Mouse (Mus musculus) liver, embryonic 11.5 days (tissue): ENCODE measurements around the gene Cd247. TPM values are rescaled to one million over a fixed set of nuclear protein-coding genes. Genes with fewer than 3 reads are reported as not detected.

Source experiments
- ATAC-seq: fragments of 200-750 bp; cut with Nextera tagmentation; replicated peaks from 2 replicates; pipeline ENCODE4 v1.8.0; 2017; ENCODE audit warnings: moderate number of reproducible peaks, mild to moderate bottlenecking, moderate TSS enrichment, moderate library complexity; ENCODE audit not compliant: low FRiP score
- DNase-seq: peaks from one replicate; pipeline ENCODE4 v3.0.0-alpha.2; 2017; ENCODE audit warnings: low spot score
- H3K27ac ChIP-seq: fragments of 300-500 bp; sonication (generic); 2 replicates; pipeline ENCODE4 v1.5.1; 2014; ENCODE audit warnings: mild to moderate bottlenecking, low read depth, low read length, control low read depth
- H3K27me3 ChIP-seq: fragments of 300-500 bp; sonication (generic); replicated peaks from 2 replicates; pipeline ENCODE4 v1.6.1; 2014; ENCODE audit warnings: low read length, mixed read lengths; ENCODE audit not compliant: control insufficient read depth, insufficient read depth
- H3K36me3 ChIP-seq: fragments of 300-500 bp; sonication (generic); 2 replicates; pipeline ENCODE4 v1.6.1; 2014; ENCODE audit warnings: mild to moderate bottlenecking, low read length, moderate library complexity, mixed read lengths; ENCODE audit not compliant: control insufficient read depth, insufficient read depth
- H3K4me1 ChIP-seq: fragments of 300-500 bp; sonication (generic); replicated peaks from 2 replicates; pipeline ENCODE4 v1.6.1; 2014; ENCODE audit warnings: low read length, mixed read lengths; ENCODE audit not compliant: control insufficient read depth, insufficient read depth
- H3K4me2 ChIP-seq: fragments of 300-500 bp; sonication (generic); 2 replicates; pipeline ENCODE4 v1.6.1; 2014; ENCODE audit warnings: mild to moderate bottlenecking, control low read depth, moderate library complexity
- H3K4me3 ChIP-seq: fragments of 300-500 bp; sonication (generic); 2 replicates; pipeline ENCODE4 v1.5.1; 2014; ENCODE audit warnings: low read depth, low read length, control low read depth
- H3K9ac ChIP-seq: fragments of 300-500 bp; sonication (generic); 2 replicates; pipeline ENCODE4 v1.6.1; 2014; ENCODE audit warnings: low read depth, low read length, control low read depth
- H3K9me3 ChIP-seq: fragments of 300-500 bp; sonication (generic); 2 replicates; pipeline ENCODE4 v1.6.1; 2016; ENCODE audit warnings: low read length, inconsistent platforms, mixed read lengths; ENCODE audit not compliant: control insufficient read depth
- WGBS: fragments of 180-500 bp; shearing (Covaris S2); extraction: QIAGEN DNeasy Blood & Tissue Kit; methylation state at CpG from one replicate; pipeline ENCODE4 v1.1.7; 2014; 5-methylcytosine and 5-hydroxymethylcytosine counted together
- polyA plus RNA-seq: library from polyadenylated mRNA; unstranded; fragments of >200 nt; fragmentation: Nextera tagmentation; extraction: Ambion mirVana; gene quantifications from 2 replicates; pipeline ENCODE4 v1.2.1, GENCODE M21; 2014

The Cd247 gene
- 0.77 TPM in 1 of 2 replicates, not detected in the other for polyA plus RNA-seq

- no peak within 1 kb of the TSS for H3K4me3 ChIP-seq
- 78% methylated on average over 8 of the region's 8 CpGs for WGBS
- no peaks in the 10 kb centered on the region for H3K36me3 ChIP-seq
- H3K9ac ChIP-seq: no peak within 1 kb of the TSS
- DNase-seq (no peak), ATAC-seq (no peak)
- H3K27me3 ChIP-seq: no peaks in the 10 kb centered on the region
- H3K4me2 ChIP-seq: no peak within 1 kb of the TSS
- H3K9me3 ChIP-seq: no peaks in the 10 kb centered on the region
- H3K27ac ChIP-seq: no peak within 1 kb of the TSS
- H3K4me1 ChIP-seq: no peaks in the 10 kb centered on the region
These were observed at the start of gene Cd247 for GRCm38 (mm10) chr1:165788511-165788910. Gene Cd247, plus strand, starts transcription at chr1:165788681.

- Histone ChIP-seq H3K9ac (no peak overlapping the region), H3K4me1 (no peaks in the 10 kb centered on the region), H3K27me3 (no peaks in the 10 kb centered on the region), H3K4me3 (no peak overlapping the region), H3K36me3 (no peaks in the 10 kb centered on the region), H3K4me2 (no peak overlapping the region), H3K27ac (no peak overlapping the region), H3K9me3 (no peaks in the 10 kb centered on the region)
- ATAC-seq: no peak
- no peak for DNase-seq
- WGBS: 70% methylated on average over 1 of the region's 1 CpGs
These were observed 49.5 kb upstream of the Cd247 start for GRCm38 (mm10) chr1:165738985-165739384.

GRCm38 (mm10) chr1:165741989-165742388 is 46.5 kb upstream of the Cd247 start:
- H3K9ac ChIP-seq: no peak overlapping the region
- WGBS: 83% methylated on average over 8 of the region's 8 CpGs

GRCm38 (mm10) chr1:165748053-165748452 is 40.4 kb upstream of the Cd247 start:
- Histone ChIP-seq H3K27ac (no peak overlapping the region), H3K36me3 (no peaks in the 10 kb centered on the region), H3K4me2 (no peak overlapping the region), H3K4me3 (no peak overlapping the region), H3K4me1 (no peaks in the 10 kb centered on the region), H3K9ac (no peak overlapping the region), H3K9me3 (no peaks in the 10 kb centered on the region), H3K27me3 (no peaks in the 10 kb centered on the region)
- 48% methylated on average over 11 of the region's 11 CpGs for WGBS
- peak; percentile 31 for DNase-seq
- ATAC-seq: no peak

More at GRCm38 (mm10) chr1:165741989-165742388, 46.5 kb upstream of the Cd247 start:
- no peak overlapping the region for H3K27ac ChIP-seq
- no peaks in the 10 kb centered on the region for H3K27me3 ChIP-seq
- H3K4me1 ChIP-seq: no peaks in the 10 kb centered on the region
- no peaks in the 10 kb centered on the region for H3K36me3 ChIP-seq
- no peak overlapping the region for H3K4me3 ChIP-seq
- peak; percentile 17 for DNase-seq
- H3K9me3 ChIP-seq: no peaks in the 10 kb centered on the region
- H3K4me2 ChIP-seq: no peak overlapping the region
- no peak for ATAC-seq

GRCm38 (mm10) chr1:165751142-165751541 is 37.3 kb upstream of the Cd247 start:
- Histone ChIP-seq H3K27me3 (no peaks in the 10 kb centered on the region), H3K9me3 (no peaks in the 10 kb centered on the region), H3K9ac (no peak overlapping the region), H3K4me1 (no peaks in the 10 kb centered on the region), H3K4me2 (no peak overlapping the region), H3K27ac (no peak overlapping the region), H3K4me3 (no peak overlapping the region), H3K36me3 (no peaks in the 10 kb centered on the region)
- no peak for ATAC-seq
- no peak for DNase-seq

GRCm38 (mm10) chr1:165751838-165752237 is 36.6 kb upstream of the Cd247 start:
- H3K36me3 ChIP-seq: no peaks in the 10 kb centered on the region
- no peak for DNase-seq
- 81% methylated on average over 5 of the region's 5 CpGs for WGBS

GRCm38 (mm10) chr1:165754205-165754604 is 34.3 kb upstream of the Cd247 start:
- no peak for ATAC-seq

More at GRCm38 (mm10) chr1:165751838-165752237, 36.6 kb upstream of the Cd247 start:
- Histone ChIP-seq H3K4me1 (no peaks in the 10 kb centered on the region), H3K9ac (no peak overlapping the region), H3K4me3 (no peak overlapping the region), H3K9me3 (no peaks in the 10 kb centered on the region), H3K27me3 (no peaks in the 10 kb centered on the region), H3K27ac (no peak overlapping the region), H3K4me2 (no peak overlapping the region)
- ATAC-seq: no peak

GRCm38 (mm10) chr1:165755194-165755593 is 33.3 kb upstream of the Cd247 start:
- H3K27me3 ChIP-seq: no peaks in the 10 kb centered on the region
- H3K4me3 ChIP-seq: no peak overlapping the region
- DNase-seq (no peak), ATAC-seq (no peak)
- H3K36me3 ChIP-seq: no peaks in the 10 kb centered on the region
- no peak overlapping the region for H3K27ac ChIP-seq
- H3K9me3 ChIP-seq: no peaks in the 10 kb centered on the region
- H3K9ac ChIP-seq: no peak overlapping the region
- no peaks in the 10 kb centered on the region for H3K4me1 ChIP-seq
- H3K4me2 ChIP-seq: no peak overlapping the region
- 45% methylated on average over 4 of the region's 4 CpGs for WGBS

More at GRCm38 (mm10) chr1:165754205-165754604, 34.3 kb upstream of the Cd247 start:
- Histone ChIP-seq H3K36me3 (no peaks in the 10 kb centered on the region), H3K9me3 (no peaks in the 10 kb centered on the region), H3K4me2 (no peak overlapping the region), H3K4me1 (no peaks in the 10 kb centered on the region), H3K27me3 (no peaks in the 10 kb centered on the region), H3K27ac (no peak overlapping the region), H3K4me3 (no peak overlapping the region), H3K9ac (no peak overlapping the region)
- no peak for DNase-seq
- 82% methylated on average over 6 of the region's 6 CpGs for WGBS

GRCm38 (mm10) chr1:165761522-165762305 is 26.8 kb upstream of the Cd247 start:
- WGBS: 72% methylated on average over 3 of the region's 3 CpGs
- no peaks in the 10 kb centered on the region for H3K9me3 ChIP-seq
- ATAC-seq (no peak), DNase-seq (no peak)
- H3K27me3 ChIP-seq: no peaks in the 10 kb centered on the region
- no peak overlapping the region for H3K9ac ChIP-seq
- H3K36me3 ChIP-seq: no peaks in the 10 kb centered on the region
- H3K27ac ChIP-seq: no peak overlapping the region
- H3K4me1 ChIP-seq: peaks cover 19% of the 10 kb centered on the region
- no peak overlapping the region for H3K4me2 ChIP-seq
- H3K4me3 ChIP-seq: no peak overlapping the region
